Mouse (Mus musculus): ENCODE data around the gene Lin28a. TPM values are rescaled to one million over a fixed set of nuclear protein-coding genes. Genes with fewer than 3 reads are reported as not detected.

Gene Lin28a
- not detected in 2 replicates for polyA plus RNA-seq (2012; rRNA removed)

DNA sequence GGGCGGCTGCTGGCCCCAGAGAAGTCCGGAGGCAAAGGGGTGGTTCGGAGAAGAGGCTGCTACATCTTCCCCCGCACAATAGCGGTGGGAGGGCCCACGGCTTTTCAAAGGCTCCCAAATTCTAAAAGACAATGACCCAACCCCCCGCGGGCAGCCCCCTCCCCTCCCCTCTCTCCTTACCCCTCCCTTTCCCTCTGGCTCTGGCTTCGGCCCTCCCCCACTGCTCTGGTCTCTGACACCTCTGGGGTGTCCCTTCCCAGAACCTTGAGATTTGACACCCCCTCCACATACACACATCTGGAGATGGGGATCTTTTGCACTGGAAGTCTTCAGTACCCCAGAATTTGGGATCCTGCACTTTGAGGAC is at the start of gene Lin28a:
Lin28a (minus strand) TSS at position 63 of the 367 bp plus-strand sequence.

DNA sequence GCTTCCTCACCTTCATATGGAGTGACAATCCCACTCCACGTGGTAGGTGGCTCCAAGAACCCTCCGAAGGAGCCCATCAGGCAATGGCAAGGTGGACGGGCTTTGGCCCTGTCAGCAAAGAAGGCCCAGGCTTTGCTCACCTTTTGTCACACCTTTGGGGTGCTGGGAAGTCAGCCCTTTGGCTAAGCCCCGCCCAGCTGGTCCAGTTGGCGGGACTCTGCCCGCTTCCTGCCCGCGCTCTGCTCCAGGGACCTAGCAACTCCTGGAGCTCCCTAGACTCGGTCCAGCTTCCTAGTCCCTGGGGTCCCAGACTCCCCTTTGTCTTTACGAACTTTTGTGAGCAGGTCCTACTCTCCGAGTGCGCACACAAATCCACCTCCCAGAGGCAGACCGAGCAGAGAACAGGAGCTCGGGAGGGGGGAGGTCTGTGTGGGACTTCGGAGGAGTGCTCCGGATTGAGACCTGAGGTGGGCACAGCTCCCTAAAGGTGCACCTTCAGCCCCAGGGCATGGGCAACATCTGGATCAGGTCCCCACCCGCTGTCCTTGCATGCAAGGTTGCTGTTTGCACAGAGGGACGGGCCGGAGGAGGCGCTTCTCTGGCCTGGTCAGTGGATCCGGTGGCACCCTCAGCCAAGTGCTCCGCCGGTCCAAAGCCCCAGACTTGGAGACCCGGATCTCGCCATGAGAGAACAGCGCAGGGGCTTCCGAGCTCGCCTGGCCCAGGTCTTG is 41.7 kb upstream of the Lin28a start, which contains the start of gene Crybg2:
Crybg2 (plus strand) TSS at position 681 of the 731 bp plus-strand sequence.

DNA sequence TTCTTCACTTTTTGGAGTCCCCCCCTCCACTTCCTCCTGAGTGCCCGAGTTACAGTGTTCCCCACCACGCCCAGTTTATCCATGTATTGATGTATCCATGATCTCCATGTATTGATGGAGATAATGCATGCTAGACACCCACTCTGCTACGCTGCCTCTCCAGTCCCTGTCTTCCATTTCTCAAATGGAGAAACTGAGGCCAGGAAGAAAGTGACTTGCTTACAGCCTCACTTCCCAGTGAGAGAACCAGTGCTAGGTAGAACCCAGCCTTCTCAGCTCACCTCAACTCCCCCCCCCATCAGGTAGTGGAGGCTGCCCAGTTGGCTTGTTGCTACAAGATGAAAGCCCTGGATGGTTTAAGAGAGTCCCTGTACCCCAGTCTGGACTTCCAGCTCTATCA is 34.9 kb upstream of the Lin28a start, which contains the start of gene Zfp683:
Zfp683 (plus strand) TSS at position 301 of the 400 bp plus-strand sequence.

DNA sequence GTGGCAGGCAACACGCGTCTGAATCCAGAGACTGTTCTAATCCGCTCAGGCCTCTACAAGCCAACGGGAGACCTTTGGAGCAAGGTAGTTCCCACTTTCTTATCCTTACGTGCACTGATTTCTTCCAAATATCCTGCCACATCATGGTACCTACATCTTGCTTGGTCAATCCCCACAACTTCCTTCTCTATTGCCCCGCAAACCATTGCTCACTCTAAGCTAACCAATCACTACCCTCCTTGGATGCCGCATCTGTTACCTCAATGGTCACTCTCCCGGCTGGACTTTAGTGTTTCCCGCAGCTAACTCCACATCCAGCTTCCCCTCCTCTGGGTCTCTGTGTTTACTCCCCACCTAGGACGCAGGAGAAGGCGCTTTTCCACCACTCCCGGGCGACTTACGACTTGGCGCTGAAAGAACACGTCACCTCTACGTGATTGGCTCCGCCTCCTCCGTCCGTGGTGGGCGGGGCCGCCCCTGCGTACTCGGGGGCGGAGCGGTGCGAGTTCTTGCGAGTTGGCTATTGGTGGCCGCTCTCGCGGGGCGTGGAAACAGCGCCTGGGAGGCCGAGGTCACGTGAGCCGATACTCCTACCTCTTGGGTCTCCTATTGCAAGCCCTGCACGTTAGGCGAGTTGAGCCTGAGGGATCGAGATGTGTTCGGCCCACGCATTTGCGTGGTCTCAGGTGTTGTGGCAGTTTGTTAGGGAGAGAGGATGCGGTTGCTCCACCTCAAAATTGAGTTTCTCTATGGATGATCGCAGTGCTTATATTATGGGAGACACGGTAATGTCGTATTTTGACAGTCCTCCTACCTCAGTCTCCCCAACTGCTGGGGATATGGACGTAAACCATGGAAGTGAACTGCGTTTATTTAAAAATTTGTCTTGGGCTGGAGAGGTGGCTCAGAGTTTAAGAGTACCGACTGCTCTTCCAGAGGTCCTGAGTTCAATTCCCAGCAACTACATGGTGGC is 17.9 kb downstream of the Lin28a start, which contains the start of gene Dhdds:
Dhdds (minus strand) TSS at position 453 of the 973 bp plus-strand sequence.

DNA sequence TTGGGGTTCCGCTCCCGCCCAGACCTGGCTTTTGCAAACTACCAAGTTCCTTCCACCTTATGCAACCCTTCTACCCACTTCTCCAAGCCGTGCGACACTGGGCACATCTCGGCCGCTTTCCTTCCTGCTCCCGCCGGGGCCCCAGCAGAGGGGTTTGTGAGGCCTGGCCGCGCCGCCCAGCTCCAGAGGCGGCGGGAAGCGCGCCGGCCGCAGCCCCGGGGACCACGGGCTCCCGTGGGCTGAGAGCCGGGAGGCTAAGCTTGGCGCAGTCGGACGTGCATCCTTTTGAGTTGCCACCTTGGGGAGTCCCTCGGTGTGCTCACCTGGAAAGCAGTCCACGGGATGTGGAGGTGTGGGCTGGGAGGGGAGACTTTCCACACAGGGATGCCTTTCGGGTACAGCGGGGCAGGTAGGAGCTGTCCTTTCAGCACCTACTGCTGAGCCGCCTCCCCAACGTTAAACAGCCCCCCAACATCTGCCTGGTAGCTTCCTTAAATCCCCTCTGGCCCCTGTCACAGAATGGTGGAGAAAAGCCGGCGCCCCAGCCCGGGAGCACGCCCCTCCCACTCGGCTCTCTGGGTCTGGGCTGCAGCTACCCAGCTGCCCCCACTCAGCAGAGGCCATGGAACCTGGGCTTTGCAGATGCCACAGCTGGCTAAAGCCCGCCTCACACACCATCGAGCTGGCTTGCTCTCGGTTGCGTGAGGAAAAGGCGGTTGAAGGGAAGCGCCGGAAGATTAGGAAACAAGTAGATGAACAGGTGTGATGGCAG is 50.3 kb downstream of the Lin28a start, which contains the start of gene Hmgn2:
Hmgn2 (minus strand) TSS at position 501 of the 772 bp plus-strand sequence.

Other genes with a start within 250 kb of the Lin28a start
- 49.6 and 54.9 TPM in 2 replicates for gene Rps6ka1, start 131.0 kb downstream of the Lin28a start, polyA plus RNA-seq (2012; rRNA removed)
- gene Hmgn2, start 50.2 kb downstream of the Lin28a start, polyA plus RNA-seq (2012; rRNA removed), result 2.3 and 3.2 TPM in 2 replicates
- 6.3 and 6.7 TPM in 2 replicates for gene Dhdds, start 17.9 kb downstream of the Lin28a start, polyA plus RNA-seq (2012; rRNA removed)
- 0.05 and 0.10 TPM in 2 replicates for gene Zfp683, start 35.0 kb upstream of the Lin28a start, polyA plus RNA-seq (2012; rRNA removed)
- 7.5 and 9.4 TPM in 2 replicates for gene Crybg2, start 42.0 kb upstream of the Lin28a start, polyA plus RNA-seq (2012; rRNA removed)
- gene Cd52, start 76.2 kb upstream of the Lin28a start, polyA plus RNA-seq (2012; rRNA removed), result 4.7 and 8.8 TPM in 2 replicates
- gene Ubxn11, start 83.7 kb upstream of the Lin28a start, polyA plus RNA-seq (2012; rRNA removed), result 0.82 and 2.1 TPM in 2 replicates
- gene Sh3bgrl3, start 109.9 kb upstream of the Lin28a start, polyA plus RNA-seq (2012; rRNA removed), result 521 and 785 TPM in 2 replicates
- 17.3 and 19.2 TPM in 2 replicates for gene Cep85, start 168.3 kb upstream of the Lin28a start, polyA plus RNA-seq (2012; rRNA removed)
- not detected in 2 replicates for gene Gm7534, start 184.2 kb upstream of the Lin28a start, polyA plus RNA-seq (2012; rRNA removed)
- gene Catsper4, start 208.5 kb upstream of the Lin28a start, polyA plus RNA-seq (2012; rRNA removed), result 0.21 and 0.29 TPM in 2 replicates
- gene Cnksr1, start 219.6 kb upstream of the Lin28a start, polyA plus RNA-seq (2012; rRNA removed), result 12.0 TPM in 2 replicates
- gene E130218I03Rik, start 224.8 kb upstream of the Lin28a start, polyA plus RNA-seq (2012; rRNA removed), result not detected in 2 replicates
- gene Zfp593, start 226.8 kb upstream of the Lin28a start, polyA plus RNA-seq (2012; rRNA removed), result 4.6 and 9.0 TPM in 2 replicates
- gene Gm30191, start 228.1 kb upstream of the Lin28a start, polyA plus RNA-seq (2012; rRNA removed), result 0.14 TPM in 1 of 2 replicates, not detected in the other
- gene Grrp1, start 235.3 kb upstream of the Lin28a start, polyA plus RNA-seq (2012; rRNA removed), result 6.7 and 9.4 TPM in 2 replicates